Mouse (Mus musculus): Measurements from ENCODE around the gene Sema4g. TPM values are rescaled to one million over a fixed set of nuclear protein-coding genes. Genes with fewer than 3 reads are reported as not detected.
"Not testable (repeated sequence)": the region's sequence is repeated elsewhere in the genome, so short reads cannot be mapped to it uniquely, and the experiment has no call there.

Gene Sema4g
- polyA plus RNA-seq, 1 experiment: 0.53 TPM

GRCm38 (mm10) chr19:45030746-45031693 lies 42.1 kb downstream of the Sema4g start:
- H3K4me3 ChIP-seq (replicated peaks): peak overlapping the region; percentile 91
- no peaks in the 10 kb centered on the region for H3K9me3 ChIP-seq
- H3K4me1 ChIP-seq: peaks cover 36% of the 10 kb centered on the region
- peaks cover 17% of the 10 kb centered on the region for H3K27me3 ChIP-seq (replicated peaks)
- TF ChIP-seq GATA1 (IDR thresholded peaks at IDR 0.05; ENCODE audit: borderline replicate concordance, low read length) (no peak), FLI1 (IDR thresholded peaks at IDR 0.05; ENCODE audit: low read length) (no peak)
- H3K36me3 ChIP-seq (replicated peaks; ENCODE audit: low read length): peaks cover 23% of the 10 kb centered on the region

DNA sequence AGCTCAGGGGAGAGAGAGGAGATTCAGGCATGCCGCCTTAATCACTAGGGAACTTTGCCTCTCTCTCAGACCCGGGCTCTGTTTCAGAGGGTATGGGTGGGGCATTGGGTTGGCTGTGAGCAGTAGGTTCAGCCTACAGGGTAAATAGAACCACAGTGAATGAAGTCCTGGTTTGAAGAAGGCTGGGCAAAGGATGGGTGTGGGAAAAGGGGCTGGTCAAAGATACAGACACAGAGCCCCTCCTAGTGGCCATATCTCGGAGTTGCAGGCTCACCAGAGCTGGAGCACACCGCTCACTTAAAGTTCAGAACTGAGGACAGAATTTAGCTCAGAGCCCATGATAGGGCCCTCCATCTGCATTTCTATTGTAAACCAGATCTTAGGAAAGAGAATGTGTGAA lies 42.9 kb downstream of the Sema4g start:
- Histone ChIP-seq H3K9me3 (no peaks in the 10 kb centered on the region), H3K4me3 (replicated peaks) (no peak overlapping the region), H3K27me3 (replicated peaks) (peaks cover 23% of the 10 kb centered on the region), H3K4me1 (peaks cover 39% of the 10 kb centered on the region), H3K36me3 (replicated peaks; ENCODE audit: low read length) (peaks cover 16% of the 10 kb centered on the region)
- TF ChIP-seq GATA1 (IDR thresholded peaks at IDR 0.05; ENCODE audit: borderline replicate concordance, low read length) (no peak), FLI1 (IDR thresholded peaks at IDR 0.05; ENCODE audit: low read length) (no peak)

GRCm38 (mm10) chr19:45032570-45033332 lies 43.9 kb downstream of the Sema4g start:
- Histone ChIP-seq H3K27me3 (replicated peaks) (peaks cover 31% of the 10 kb centered on the region), H3K36me3 (replicated peaks; ENCODE audit: low read length) (peaks cover 7% of the 10 kb centered on the region), H3K4me3 (replicated peaks) (no peak overlapping the region), H3K9me3 (no peaks in the 10 kb centered on the region), H3K4me1 (peaks cover 47% of the 10 kb centered on the region)
- no peak for TF ChIP-seq FLI1 (IDR thresholded peaks at IDR 0.05; ENCODE audit: low read length)
- TF ChIP-seq GATA1 (IDR thresholded peaks at IDR 0.05; ENCODE audit: borderline replicate concordance, low read length): no peak

- H3K27me3 ChIP-seq (replicated peaks): peaks cover 58% of the 10 kb centered on the region
These were observed 48.0 kb downstream of the Sema4g start for GRCm38 (mm10) chr19:45036867-45037266.

DNA sequence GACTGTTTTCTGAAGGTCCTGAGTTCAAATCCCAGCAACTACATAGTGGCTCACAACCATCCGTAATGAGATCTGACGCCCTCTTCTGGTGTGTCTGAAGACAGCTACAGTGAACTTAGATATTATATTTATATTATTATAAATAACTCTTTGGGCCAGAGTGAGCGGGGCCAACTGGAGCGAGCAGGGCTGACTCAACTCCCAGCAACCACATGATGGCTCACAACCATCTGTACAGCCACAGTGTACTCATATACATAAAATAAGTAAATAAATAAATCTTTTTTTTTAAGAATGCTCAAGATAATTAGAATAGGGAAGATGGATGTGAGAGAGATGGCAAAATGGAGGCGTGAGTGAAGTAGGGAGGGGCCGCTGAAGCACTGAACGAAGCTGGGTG lies 49.3 kb downstream of the Sema4g start:
- H3K4me3 ChIP-seq (replicated peaks); H3K9me3 ChIP-seq; H3K36me3 ChIP-seq (replicated peaks; ENCODE audit: low read length): not testable (repeated sequence)
- peaks cover 17% of the 10 kb centered on the region for H3K4me1 ChIP-seq
- H3K27me3 ChIP-seq (replicated peaks): peaks cover 67% of the 10 kb centered on the region

More at GRCm38 (mm10) chr19:45036867-45037266, 48.0 kb downstream of the Sema4g start:
- Histone ChIP-seq H3K4me1 (peaks cover 28% of the 10 kb centered on the region), H3K36me3 (replicated peaks; ENCODE audit: low read length) (no peaks in the 10 kb centered on the region), H3K9me3 (no peaks in the 10 kb centered on the region), H3K4me3 (replicated peaks) (peak overlapping the region; percentile 74)
- TF ChIP-seq FLI1 (IDR thresholded peaks at IDR 0.05; ENCODE audit: low read length) (no peak), GATA1 (IDR thresholded peaks at IDR 0.05; ENCODE audit: borderline replicate concordance, low read length) (no peak)

GRCm38 (mm10) chr19:45040214-45040613 lies 51.3 kb downstream of the Sema4g start:
- Histone ChIP-seq H3K4me1 (peaks cover 17% of the 10 kb centered on the region), H3K9me3 (no peaks in the 10 kb centered on the region), H3K36me3 (replicated peaks; ENCODE audit: low read length) (no peaks in the 10 kb centered on the region), H3K4me3 (replicated peaks) (no peak overlapping the region), H3K27me3 (replicated peaks) (peaks cover 83% of the 10 kb centered on the region)
- TF ChIP-seq GATA1 (IDR thresholded peaks at IDR 0.05; ENCODE audit: borderline replicate concordance, low read length) (no peak), FLI1 (IDR thresholded peaks at IDR 0.05; ENCODE audit: low read length) (no peak)

DNA sequence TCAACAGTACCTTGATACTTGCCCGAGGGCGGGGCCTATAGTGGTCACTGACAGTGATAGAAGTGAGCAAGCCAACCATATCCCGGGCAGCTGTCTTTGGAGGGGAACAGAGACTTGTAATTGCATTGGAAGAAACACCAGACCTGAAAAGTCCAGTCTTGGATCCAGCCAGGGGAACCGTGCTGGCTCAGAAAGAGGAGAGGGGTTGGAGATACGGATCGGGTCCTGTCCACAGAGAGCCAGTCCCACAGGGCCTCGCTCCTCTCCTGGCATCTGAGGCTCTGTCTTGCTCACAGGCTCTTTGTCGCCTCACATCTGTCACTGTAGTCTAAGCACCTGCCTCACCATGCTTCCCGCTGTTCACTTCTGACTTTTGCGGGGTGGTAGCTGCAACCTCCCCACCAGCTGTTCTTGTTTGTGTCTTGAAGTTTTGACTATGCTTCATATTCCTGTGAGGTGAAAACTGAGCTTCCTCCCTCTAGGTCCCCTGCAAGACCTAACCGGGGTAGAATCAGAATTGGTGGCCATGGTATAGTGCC lies 55.6 kb downstream of the Sema4g start:
- H3K36me3 ChIP-seq (replicated peaks; ENCODE audit: low read length): peaks cover 6% of the 10 kb centered on the region
- TF ChIP-seq FLI1 (IDR thresholded peaks at IDR 0.05; ENCODE audit: low read length): no peak
- no peak for TF ChIP-seq GATA1 (IDR thresholded peaks at IDR 0.05; ENCODE audit: borderline replicate concordance, low read length)
- H3K4me1 ChIP-seq: peaks cover 42% of the 10 kb centered on the region
- no peak overlapping the region for H3K4me3 ChIP-seq (replicated peaks)
- H3K27me3 ChIP-seq (replicated peaks): peaks cover 67% of the 10 kb centered on the region
- H3K9me3 ChIP-seq: no peaks in the 10 kb centered on the region

DNA sequence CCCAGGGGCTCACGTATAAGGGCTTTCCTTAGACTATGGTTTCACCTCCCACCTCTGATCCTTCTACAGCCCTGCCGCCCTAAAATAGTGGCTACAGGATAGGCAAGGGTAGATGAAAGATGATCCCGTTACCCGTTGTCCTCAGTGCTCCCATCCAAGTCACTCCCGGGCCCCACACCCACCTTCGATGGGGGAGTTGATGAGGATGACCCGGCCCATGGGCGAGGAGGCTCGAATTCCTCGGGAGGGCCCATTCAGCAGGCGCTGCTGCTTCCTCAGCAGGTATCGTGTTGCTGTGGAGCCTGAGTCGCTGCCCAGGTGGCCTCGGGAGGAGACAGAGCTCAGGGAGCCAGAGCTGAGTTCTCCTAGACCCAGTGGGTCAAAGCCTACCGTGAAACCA lies 56.3 kb downstream of the Sema4g start:
- TF ChIP-seq FLI1 (IDR thresholded peaks at IDR 0.05; ENCODE audit: low read length) (no peak), GATA1 (IDR thresholded peaks at IDR 0.05; ENCODE audit: borderline replicate concordance, low read length) (no peak)
- Histone ChIP-seq H3K4me3 (replicated peaks) (no peak overlapping the region), H3K27me3 (replicated peaks) (peaks cover 59% of the 10 kb centered on the region), H3K9me3 (no peaks in the 10 kb centered on the region), H3K4me1 (peaks cover 42% of the 10 kb centered on the region), H3K36me3 (replicated peaks; ENCODE audit: low read length) (peaks cover 14% of the 10 kb centered on the region)

- no peak for TF ChIP-seq FLI1 (IDR thresholded peaks at IDR 0.05; ENCODE audit: low read length)
- no peak for TF ChIP-seq GATA1 (IDR thresholded peaks at IDR 0.05; ENCODE audit: borderline replicate concordance, low read length)
- no peaks in the 10 kb centered on the region for H3K9me3 ChIP-seq
- peaks cover 18% of the 10 kb centered on the region for H3K36me3 ChIP-seq (replicated peaks; ENCODE audit: low read length)
- peaks cover 55% of the 10 kb centered on the region for H3K27me3 ChIP-seq (replicated peaks)
- peaks cover 41% of the 10 kb centered on the region for H3K4me1 ChIP-seq
- H3K4me3 ChIP-seq (replicated peaks): peak within 1 kb of the TSS; percentile 91
These were observed 56.8 kb downstream of the Sema4g start, which contains the start of gene Pdzd7 for GRCm38 (mm10) chr19:45045651-45046050. Pdzd7 (minus strand) TSS chr19:45045717.

Data from megakaryocyte, embryonic 14.5 days (primary cell).